Mouse (Mus musculus) urinary bladder, postnatal 10 days (tissue): ENCODE data around the gene Crygs.
"Not testable (repeated sequence)": the region's sequence is repeated elsewhere in the genome, so short reads cannot be mapped to it uniquely, and the experiment has no call there.

Experiments
- DNase-seq: peaks from one replicate; pipeline ENCODE4 v3.0.0; 2022; ENCODE audit warnings: low spot score

Gene Crygs

DNA sequence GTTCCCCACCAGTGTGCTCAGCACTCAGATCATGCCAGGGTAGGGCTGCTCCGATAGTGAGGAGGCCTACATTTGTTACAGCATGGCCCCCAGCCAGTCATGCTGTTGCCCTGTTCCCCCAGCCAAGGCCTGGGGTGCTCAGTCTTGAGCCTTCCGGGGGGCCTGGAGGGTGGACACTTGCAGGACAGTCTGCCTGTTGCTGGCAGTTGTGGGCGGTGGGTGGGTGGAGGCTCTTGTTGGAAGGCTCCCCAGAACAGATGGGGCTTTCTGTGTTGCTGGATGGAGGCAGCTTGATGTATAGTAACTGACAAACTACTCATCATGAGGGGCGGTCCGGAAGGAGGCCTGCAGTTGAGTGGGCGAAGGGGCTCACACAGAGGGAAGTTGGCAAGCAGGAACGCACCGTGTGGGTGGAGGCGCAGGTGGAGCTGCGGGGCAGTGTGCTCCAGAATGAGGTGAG, 21.4 kb downstream of the Crygs start:
- DNase-seq = no peak

DNA sequence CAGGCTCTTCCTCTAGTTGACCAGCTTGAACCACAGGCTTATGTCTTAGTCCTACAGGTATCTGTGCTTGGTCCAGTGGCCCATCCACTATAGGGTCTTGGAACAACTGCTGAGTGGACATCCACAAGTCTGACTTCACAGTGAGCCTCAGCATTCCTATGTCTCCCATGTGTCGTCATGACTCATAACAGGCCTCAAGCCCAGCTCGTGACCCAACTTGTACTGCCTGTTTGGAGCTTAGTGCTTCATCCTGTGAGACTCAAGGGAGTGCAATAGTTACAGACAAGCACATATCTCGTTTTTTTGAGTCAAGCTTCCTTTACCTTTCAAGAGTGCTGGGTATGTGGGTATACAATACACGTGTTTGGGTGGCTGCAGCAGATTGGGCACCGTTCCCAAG, 28.7 kb downstream of the Crygs start:
- DNase-seq = no peak

GRCm38 (mm10) chr16:22779228-22779835, 32.0 kb downstream of the Crygs start:
- DNase-seq = no peak

DNA sequence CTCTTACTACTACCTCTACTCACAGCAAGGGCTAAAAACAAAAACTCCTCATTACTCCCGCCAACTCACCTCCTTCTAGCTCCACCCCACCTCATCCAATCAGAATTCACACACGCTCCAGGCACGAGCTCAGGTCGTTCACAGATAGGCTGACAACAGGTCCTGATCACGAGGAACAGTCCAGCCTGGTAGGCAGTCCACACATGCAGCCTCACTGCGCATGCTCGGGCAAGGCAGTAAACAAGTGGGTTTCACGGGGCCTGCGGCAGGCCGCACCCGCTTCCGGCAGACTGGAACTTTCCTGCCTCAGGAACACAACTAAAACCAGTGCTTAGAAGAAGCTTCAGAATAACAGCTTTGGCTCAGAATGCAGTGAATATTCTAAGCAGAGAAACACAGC, 33.1 kb downstream of the Crygs start:
- DNase-seq = not testable (repeated sequence)

DNA sequence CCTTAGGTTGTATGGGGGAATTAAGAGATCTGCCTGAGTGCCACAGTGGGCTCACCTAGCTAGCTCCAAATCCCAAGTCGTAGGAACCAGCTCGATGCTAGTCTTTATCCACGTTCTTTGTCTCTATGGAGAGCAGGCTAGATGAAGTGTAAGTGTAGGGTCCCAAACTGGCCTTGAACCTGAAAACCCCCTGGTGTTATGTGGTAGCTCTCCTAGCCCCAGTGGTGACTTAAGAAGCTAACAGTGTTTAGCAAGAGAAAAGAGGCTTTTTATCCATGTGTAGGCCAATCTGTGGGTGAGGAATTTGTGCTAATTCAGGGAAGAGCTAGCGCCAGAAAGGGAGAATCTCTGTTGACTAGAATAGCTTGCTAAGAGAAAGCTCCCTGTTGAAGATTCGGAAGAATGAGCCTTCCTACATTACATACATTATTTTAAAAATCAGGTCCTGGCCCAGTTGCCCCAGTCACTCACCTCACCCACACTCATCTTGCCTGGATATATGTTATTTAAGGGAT, 35.8 kb downstream of the Crygs start:
- no peak for DNase-seq

DNA sequence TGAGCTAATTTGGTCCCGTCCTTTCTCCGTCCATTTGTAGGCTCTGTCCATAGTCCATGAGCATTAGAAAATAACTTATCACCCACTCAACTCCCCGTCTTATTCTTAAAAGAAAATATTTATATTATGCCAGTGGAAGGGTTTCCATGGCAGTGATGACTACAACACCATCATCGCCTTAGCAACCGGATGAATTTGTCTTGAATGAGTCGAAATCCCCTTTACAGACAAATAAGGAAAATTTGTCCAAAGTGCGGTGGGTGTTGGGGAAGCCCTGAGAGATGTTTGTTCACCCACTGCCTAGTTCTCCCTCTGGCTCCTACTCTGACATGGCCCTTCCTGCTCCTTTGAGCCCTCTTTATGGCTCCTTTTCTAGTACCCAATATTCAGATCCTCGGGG, 42.7 kb downstream of the Crygs start:
- DNase-seq = no peak

- no peak for DNase-seq
Observed at GRCm38 (mm10) chr16:22767405-22767804, 44.0 kb downstream of the Crygs start.

GRCm38 (mm10) chr16:22766738-22767211, 44.6 kb downstream of the Crygs start:
- DNase-seq = no peak

GRCm38 (mm10) chr16:22765531-22765930, 45.8 kb downstream of the Crygs start:
- no peak for DNase-seq
